In genomic region chr5:110230401-110230779, GRCm38 (mm10) we compare ENCODE assay signal across 8 mouse cellular contexts. TPM values are rescaled to one million over a fixed set of nuclear protein-coding genes. Genes with fewer than 3 reads are reported as not detected.
A peak's percentile ranks its signal among the peaks of the same experiment; 100 is the strongest.
DNase-seq lines count a peak whose midpoint lies in the region; ATAC-seq and TF ChIP-seq lines count a peak whose summit lies in the region.

No protein-coding gene starts in this region.

- H3K27ac ChIP-seq in kidney, embryonic 16.5 days (ENCODE audit: low read length): peak overlapping the region; percentile 97
- peak overlapping the region; percentile 58; the same call in 1 of the 2 replicates for H3K27ac ChIP-seq in cortical plate, adult 2 months (ENCODE audit: insufficient read depth, low read length)
- peak overlapping the region; percentile 94 for H3K27ac ChIP-seq in hindbrain, postnatal 0 days
- H3K27ac ChIP-seq in midbrain, embryonic 13.5 days: peak overlapping the region; percentile 95

- peak overlapping the region; percentile 75 for H3K4me2 ChIP-seq in kidney, embryonic 16.5 days (replicated peaks; ENCODE audit: low read depth, low read length)
- peak overlapping the region; percentile 73 for H3K4me2 ChIP-seq in hindbrain, postnatal 0 days (ENCODE audit: low read depth, low read length)
- H3K4me2 ChIP-seq in midbrain, embryonic 13.5 days (replicated peaks): peak overlapping the region; percentile 74

- 6% methylated on average over 8 of the region's 8 CpGs for WGBS in kidney, embryonic 16.5 days
- 6% methylated on average over 8 of the region's 8 CpGs for WGBS in hindbrain, postnatal 0 days
- 8% methylated on average over 8 of the region's 8 CpGs for WGBS in midbrain, embryonic 13.5 days

- peak overlapping the region; percentile 90 for H3K4me3 ChIP-seq in kidney, embryonic 16.5 days (ENCODE audit: low read length)
- H3K4me3 ChIP-seq in cortical plate, adult 2 months (ENCODE audit: insufficient read depth, low read length): peak overlapping the region; percentile 57
- H3K4me3 ChIP-seq in hindbrain, postnatal 0 days (ENCODE audit: low read length): peak overlapping the region; percentile 91
- H3K4me3 ChIP-seq in midbrain, embryonic 13.5 days (replicated peaks): peak overlapping the region; percentile 98

- no peaks in the 10 kb centered on the region for H3K27me3 ChIP-seq in kidney, embryonic 16.5 days (ENCODE audit: insufficient read depth, low read length)
- no peaks in the 10 kb centered on the region for H3K27me3 ChIP-seq in hindbrain, postnatal 0 days (ENCODE audit: insufficient read depth, low read length)
- H3K27me3 ChIP-seq in midbrain, embryonic 13.5 days: no peaks in the 10 kb centered on the region

- H3K9me3 ChIP-seq in kidney, embryonic 16.5 days (ENCODE audit: low read length): no peaks in the 10 kb centered on the region
- no peaks in the 10 kb centered on the region for H3K9me3 ChIP-seq in hindbrain, postnatal 0 days (ENCODE audit: low read length)
- H3K9me3 ChIP-seq in midbrain, embryonic 13.5 days: no peaks in the 10 kb centered on the region

- H3K4me1 ChIP-seq in kidney, embryonic 16.5 days (ENCODE audit: insufficient read depth, low read length): peaks cover 14% of the 10 kb centered on the region
- peaks cover 3% of the 10 kb centered on the region; the same call in 1 of the 2 replicates for H3K4me1 ChIP-seq in cortical plate, adult 2 months (ENCODE audit: control insufficient read depth, insufficient read depth, low read length)
- peaks cover 16% of the 10 kb centered on the region; the same call in 1 of the 2 replicates for H3K4me1 ChIP-seq in hindbrain, postnatal 0 days (ENCODE audit: insufficient read depth, low read length)
- peaks cover 24% of the 10 kb centered on the region for H3K4me1 ChIP-seq in midbrain, embryonic 13.5 days (replicated peaks)

- H3K36me3 ChIP-seq in kidney, embryonic 16.5 days (ENCODE audit: insufficient read depth, low read length): peaks cover 11% of the 10 kb centered on the region; the same call in 1 of the 2 replicates
- peaks cover 12% of the 10 kb centered on the region; the same call in 1 of the 2 replicates for H3K36me3 ChIP-seq in hindbrain, postnatal 0 days (ENCODE audit: insufficient read depth, low read length)
- H3K36me3 ChIP-seq in midbrain, embryonic 13.5 days: peaks cover 24% of the 10 kb centered on the region

- peak overlapping the region; percentile 98 for H3K9ac ChIP-seq in kidney, embryonic 16.5 days (replicated peaks; ENCODE audit: low read length)
- H3K9ac ChIP-seq in hindbrain, postnatal 0 days (replicated peaks; ENCODE audit: low read length): peak overlapping the region; percentile 92
- H3K9ac ChIP-seq in midbrain, embryonic 13.5 days (replicated peaks): peak overlapping the region; percentile 98

- TF ChIP-seq CTCF in cortical plate, adult 2 months (IDR thresholded peaks at IDR 0.05; ENCODE audit: extremely low read depth, insufficient read depth, low read length): no peak
- no peak for TF ChIP-seq CTCF in hindbrain, postnatal 0 days (IDR thresholded peaks at IDR 0.05; ENCODE audit: low read depth)

- no peak for TF ChIP-seq POLR2A in cortical plate, adult 2 months (IDR thresholded peaks at IDR 0.05; ENCODE audit: extremely low read depth, insufficient read depth, low read length)

- no peak for DNase-seq in kidney, adult 18-20 months
- no peak for DNase-seq in hindbrain, postnatal 0 days (ENCODE audit: low spot score)
- no peak for DNase-seq in layer of hippocampus, adult 9-11 months
- no peak for DNase-seq in lung, postnatal 4 days

- no peak for ATAC-seq in kidney, embryonic 16.5 days (ENCODE audit: low FRiP score, low TSS enrichment)
- ATAC-seq in hindbrain, postnatal 0 days: 0 out of 2 replicates have a peak, but pooled peaks have one; percentile 8
- no peak for ATAC-seq in midbrain, embryonic 13.5 days
- ATAC-seq in activated CD4-positive, CD25-positive, alpha-beta regulatory T cell, adult 4 months: no peak

RNA-seq across cellular contexts. Expression of gene Ankle2, which starts 0.4 kb away (rescaled TPM):
- 24.3 and 25.5 TPM in 2 replicates for polyA plus RNA-seq in kidney, embryonic 16.5 days (2015; fragmentation: Nextera tagmentation; extraction: Ambion mirVana)
- polyA plus RNA-seq in cortical plate, adult 2 months (2012; rRNA removed): 16.8 and 17.5 TPM in 2 replicates
- 21.2 and 25.0 TPM in 2 replicates for total RNA-seq in hindbrain, postnatal 0 days (2014; rRNA removed)
- polyA plus RNA-seq in hindbrain, postnatal 0 days (2015; fragmentation: Nextera tagmentation; extraction: Ambion mirVana): 19.6 and 20.5 TPM in 2 replicates
- 23.8 and 31.5 TPM in 2 replicates for polyA plus RNA-seq in midbrain, embryonic 13.5 days (2015; fragmentation: Nextera tagmentation; extraction: Ambion mirVana)
- 10 to 100 TPM; 13.8 to 18.3 TPM for polyA plus RNA-seq in activated CD4-positive, CD25-positive, alpha-beta regulatory T cell, adult 4 months (2017; shearing (Covaris generic))

RNA-seq across cellular contexts. Expression of gene Pgam5, which starts 39.3 kb away (rescaled TPM):
- polyA plus RNA-seq in kidney, embryonic 16.5 days (2015; fragmentation: Nextera tagmentation; extraction: Ambion mirVana): 68.5 and 74.5 TPM in 2 replicates
- 45.6 and 47.0 TPM in 2 replicates for polyA plus RNA-seq in cortical plate, adult 2 months (2012; rRNA removed)
- total RNA-seq in hindbrain, postnatal 0 days (2014; rRNA removed): 117 and 129 TPM in 2 replicates
- 95.4 and 106 TPM in 2 replicates for polyA plus RNA-seq in hindbrain, postnatal 0 days (2015; fragmentation: Nextera tagmentation; extraction: Ambion mirVana)
- polyA plus RNA-seq in midbrain, embryonic 13.5 days (2015; fragmentation: Nextera tagmentation; extraction: Ambion mirVana): 87.1 and 91.5 TPM in 2 replicates
- polyA plus RNA-seq in activated CD4-positive, CD25-positive, alpha-beta regulatory T cell, adult 4 months (2017; shearing (Covaris generic)): 10 to 100 TPM; 28.0 to 30.1 TPM

RNA-seq across cellular contexts. Expression of gene Golga3, which starts 53.9 kb away (rescaled TPM):
- 19.2 and 19.6 TPM in 2 replicates for polyA plus RNA-seq in kidney, embryonic 16.5 days (2015; fragmentation: Nextera tagmentation; extraction: Ambion mirVana)
- 19.6 and 20.6 TPM in 2 replicates for polyA plus RNA-seq in cortical plate, adult 2 months (2012; rRNA removed)
- 13.9 and 15.9 TPM in 2 replicates for total RNA-seq in hindbrain, postnatal 0 days (2014; rRNA removed)
- 17.2 and 18.0 TPM in 2 replicates for polyA plus RNA-seq in hindbrain, postnatal 0 days (2015; fragmentation: Nextera tagmentation; extraction: Ambion mirVana)
- polyA plus RNA-seq in midbrain, embryonic 13.5 days (2015; fragmentation: Nextera tagmentation; extraction: Ambion mirVana): 22.5 and 22.7 TPM in 2 replicates
- 10 to 100 TPM; 18.0 to 20.7 TPM for polyA plus RNA-seq in activated CD4-positive, CD25-positive, alpha-beta regulatory T cell, adult 4 months (2017; shearing (Covaris generic))

RNA-seq across cellular contexts. Expression of gene Pxmp2, which starts 55.6 kb away (rescaled TPM):
- 25.1 and 27.3 TPM in 2 replicates for polyA plus RNA-seq in kidney, embryonic 16.5 days (2015; fragmentation: Nextera tagmentation; extraction: Ambion mirVana)
- 11.2 and 11.4 TPM in 2 replicates for polyA plus RNA-seq in cortical plate, adult 2 months (2012; rRNA removed)
- 14.3 and 17.0 TPM in 2 replicates for total RNA-seq in hindbrain, postnatal 0 days (2014; rRNA removed)
- polyA plus RNA-seq in hindbrain, postnatal 0 days (2015; fragmentation: Nextera tagmentation; extraction: Ambion mirVana): 19.5 and 20.8 TPM in 2 replicates
- polyA plus RNA-seq in midbrain, embryonic 13.5 days (2015; fragmentation: Nextera tagmentation; extraction: Ambion mirVana): 9.2 and 10.2 TPM in 2 replicates
- polyA plus RNA-seq in activated CD4-positive, CD25-positive, alpha-beta regulatory T cell, adult 4 months (2017; shearing (Covaris generic)): 1 to 10 TPM; 3.3 to 3.8 TPM

RNA-seq across cellular contexts. Expression of gene Pole, which starts 55.7 kb away (rescaled TPM):
- polyA plus RNA-seq in kidney, embryonic 16.5 days (2015; fragmentation: Nextera tagmentation; extraction: Ambion mirVana): 30.3 and 32.1 TPM in 2 replicates
- 1.6 TPM in 2 replicates for polyA plus RNA-seq in cortical plate, adult 2 months (2012; rRNA removed)
- total RNA-seq in hindbrain, postnatal 0 days (2014; rRNA removed): 15.8 and 17.1 TPM in 2 replicates
- 4.8 and 6.5 TPM in 2 replicates for polyA plus RNA-seq in hindbrain, postnatal 0 days (2015; fragmentation: Nextera tagmentation; extraction: Ambion mirVana)
- 12.6 and 14.0 TPM in 2 replicates for polyA plus RNA-seq in midbrain, embryonic 13.5 days (2015; fragmentation: Nextera tagmentation; extraction: Ambion mirVana)
- 10 to 100 TPM in 1 of 2 experiments, 1 to 10 TPM in 1; 7.5 to 12.4 TPM for polyA plus RNA-seq in activated CD4-positive, CD25-positive, alpha-beta regulatory T cell, adult 4 months (2017; shearing (Covaris generic))
